Mouse (Mus musculus): ENCODE measurements around the gene Defb25. TPM values are rescaled to one million over a fixed set of nuclear protein-coding genes. Genes with fewer than 3 reads are reported as not detected.

Defb25 gene
- not detected for total RNA-seq (2023)

GRCm38 (mm10) chr2:152622953-152623352 is at the start of gene Defb25:
Defb25 (minus strand) TSS chr2:152623053.

GRCm38 (mm10) chr2:152669256-152669638 is 46.4 kb upstream of the Defb25 start, which contains the start of gene H13:
H13 (plus strand) TSS chr2:152669461.

GRCm38 (mm10) chr2:152626774-152627591 is 4.1 kb upstream of the Defb25 start, which contains the start of gene Rem1:
Rem1 (plus strand) TSS chr2:152626951.

GRCm38 (mm10) chr2:152604057-152604456 is 18.8 kb downstream of the Defb25 start, which contains the start of gene Defb36:
Defb36 (plus strand) TSS chr2:152604327.

GRCm38 (mm10) chr2:152599299-152599698 is 23.6 kb downstream of the Defb25 start, which contains the start of gene Defb45:
Defb45 (minus strand) TSS chr2:152599399.

GRCm38 (mm10) chr2:152580107-152580506 is 42.7 kb downstream of the Defb25 start, which contains the start of gene Defb19:
Defb19 (minus strand) TSS chr2:152580312.

Other genes starting within 250 kb of the Defb25 start
- not detected for gene Nrsn2, start 246.4 kb downstream of the Defb25 start, total RNA-seq (2023)
- 1 to 10 TPM; 1.1 to 2.0 TPM for gene Sox12, start 225.0 kb downstream of the Defb25 start, total RNA-seq (2023)
- 1 to 10 TPM; 2.0 TPM for gene Zcchc3, start 208.0 kb downstream of the Defb25 start, total RNA-seq (2023)
- not detected for gene 6820408C15Rik, start 207.5 kb downstream of the Defb25 start, total RNA-seq (2023)
- gene Defb23, start 158.4 kb downstream of the Defb25 start, total RNA-seq (2023): not detected
- gene Defb20, start 146.0 kb downstream of the Defb25 start, total RNA-seq (2023): not detected
- gene Defb22, start 132.9 kb downstream of the Defb25 start, total RNA-seq (2023): not detected
- not detected for gene Defb26, start 111.4 kb downstream of the Defb25 start, total RNA-seq (2023)
- not detected for gene Defb28, start 104.8 kb downstream of the Defb25 start, total RNA-seq (2023)
- not detected for gene Defb29, start 83.0 kb downstream of the Defb25 start, total RNA-seq (2023)
- not detected for gene Gm17416, start 53.7 kb downstream of the Defb25 start, total RNA-seq (2023)
- gene Defb21, start 50.3 kb downstream of the Defb25 start, total RNA-seq (2023): not detected
- gene Defb19, start 42.7 kb downstream of the Defb25 start, total RNA-seq (2023): not detected
- not detected for gene Defb45, start 23.7 kb downstream of the Defb25 start, total RNA-seq (2023)
- gene Defb36, start 18.7 kb downstream of the Defb25 start, total RNA-seq (2023): not detected
- gene Rem1, start 3.9 kb upstream of the Defb25 start, total RNA-seq (2023): 10 to 100 TPM in 1 of 2 experiments, 1 to 10 TPM in 1; 9.6 to 13.4 TPM
- gene H13, start 46.4 kb upstream of the Defb25 start, total RNA-seq (2023): 100 to 1,000 TPM; 132 to 140 TPM
- 10 to 100 TPM; 12.2 to 18.7 TPM for gene Mcts2, start 64.0 kb upstream of the Defb25 start, total RNA-seq (2023)
- 10 to 100 TPM; 72.5 to 80.1 TPM for gene Id1, start 113.2 kb upstream of the Defb25 start, total RNA-seq (2023)
- not detected for gene Cox4i2, start 131.1 kb upstream of the Defb25 start, total RNA-seq (2023)
- 10 to 100 TPM; 23.5 to 26.7 TPM for gene Bcl2l1, start 208.7 kb upstream of the Defb25 start, total RNA-seq (2023)
- 10 to 100 TPM; 56.2 to 59.7 TPM for gene Tpx2, start 224.9 kb upstream of the Defb25 start, total RNA-seq (2023)

Measured in neutrophil, adult 83 days (primary cell).